Mouse (Mus musculus): Measurements from ENCODE around the gene Tsacc.
"Not testable (repeated sequence)": the region's sequence is repeated elsewhere in the genome, so short reads cannot be mapped to it uniquely, and the experiment has no call there.

Gene Tsacc

DNA sequence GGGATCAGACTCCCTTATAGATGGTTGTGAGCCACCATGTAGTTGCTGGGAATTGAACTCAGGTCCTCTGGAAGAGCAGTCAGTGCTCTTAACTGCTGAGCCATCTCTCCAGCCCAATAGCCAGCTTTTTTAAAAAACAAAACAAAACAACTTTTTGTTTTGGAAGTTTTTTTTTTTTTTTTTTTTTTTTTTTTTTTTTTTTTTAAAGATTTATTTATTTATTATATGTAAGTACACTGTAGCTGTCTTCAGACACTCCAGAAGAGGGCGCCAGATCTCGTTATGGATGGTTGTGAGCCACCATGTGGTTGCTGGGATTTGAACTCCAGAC, 11.3 kb downstream of the Tsacc start:
- in situ Hi-C loops (cut with MboI; ENCODE audit: unreplicated experiment in 2 of 2): not testable (repeated sequence)

DNA sequence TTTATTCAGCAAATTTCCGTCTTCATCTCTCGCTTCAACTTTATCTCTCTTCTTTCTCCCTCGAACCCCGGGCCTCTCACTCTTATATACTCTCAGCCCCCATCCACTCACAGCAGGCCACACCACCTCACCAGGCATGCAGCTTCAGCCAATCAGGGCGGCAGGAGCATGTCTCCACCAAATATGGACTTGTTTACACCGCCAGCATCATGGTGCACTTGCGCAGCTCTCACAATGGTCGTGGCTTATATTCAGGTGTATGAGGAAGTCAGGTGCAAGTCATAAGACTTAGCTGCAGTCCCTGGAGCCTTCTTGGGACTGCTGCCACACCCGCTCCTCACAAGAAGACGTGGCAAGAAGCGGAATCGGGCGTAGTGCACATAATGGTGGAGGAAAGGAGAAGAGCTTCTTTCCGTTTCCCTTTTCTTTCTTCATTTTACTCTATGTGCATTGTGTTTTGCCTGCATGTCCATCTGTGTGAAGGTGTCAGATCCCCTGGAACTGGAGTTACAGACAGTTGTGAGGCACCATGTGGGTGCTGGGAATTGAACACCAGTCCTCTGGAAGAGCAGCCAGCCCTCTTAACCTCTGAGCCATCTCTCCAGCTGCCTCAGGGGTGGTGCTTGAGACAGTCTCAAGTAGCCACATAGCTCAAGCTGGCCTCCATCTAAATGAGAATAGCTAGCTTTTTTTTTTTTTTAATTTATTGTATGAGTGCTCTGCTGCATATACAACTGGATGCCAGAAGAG, 11.8 kb downstream of the Tsacc start:
- in situ Hi-C loops (cut with MboI; ENCODE audit: unreplicated experiment in 2 of 2): not testable (repeated sequence)

- in situ Hi-C loops (cut with MboI; ENCODE audit: unreplicated experiment in 2 of 2): not testable (repeated sequence)
Measured at GRCm38 (mm10) chr3:88281141-88281916, 15.5 kb downstream of the Tsacc start.

- in situ Hi-C loops (cut with MboI; ENCODE audit: unreplicated experiment in 2 of 2): no loop called here
Measured at GRCm38 (mm10) chr3:88280035-88280434, 16.8 kb downstream of the Tsacc start.

- in situ Hi-C loops (cut with MboI; ENCODE audit: unreplicated experiment in 2 of 2): no loop called here
Measured at GRCm38 (mm10) chr3:88276529-88277143, 20.2 kb downstream of the Tsacc start.

GRCm38 (mm10) chr3:88276121-88276520, 20.7 kb downstream of the Tsacc start:
- in situ Hi-C loops (cut with MboI; ENCODE audit: unreplicated experiment in 2 of 2): no loop called here

- in situ Hi-C loops (cut with MboI; ENCODE audit: unreplicated experiment in 2 of 2): no loop called here
Measured at GRCm38 (mm10) chr3:88274002-88274401, 22.8 kb downstream of the Tsacc start.

- in situ Hi-C loops (cut with MboI; ENCODE audit: unreplicated experiment in 2 of 2): no loop called here
Measured at GRCm38 (mm10) chr3:88271859-88272258, 24.9 kb downstream of the Tsacc start.

DNA sequence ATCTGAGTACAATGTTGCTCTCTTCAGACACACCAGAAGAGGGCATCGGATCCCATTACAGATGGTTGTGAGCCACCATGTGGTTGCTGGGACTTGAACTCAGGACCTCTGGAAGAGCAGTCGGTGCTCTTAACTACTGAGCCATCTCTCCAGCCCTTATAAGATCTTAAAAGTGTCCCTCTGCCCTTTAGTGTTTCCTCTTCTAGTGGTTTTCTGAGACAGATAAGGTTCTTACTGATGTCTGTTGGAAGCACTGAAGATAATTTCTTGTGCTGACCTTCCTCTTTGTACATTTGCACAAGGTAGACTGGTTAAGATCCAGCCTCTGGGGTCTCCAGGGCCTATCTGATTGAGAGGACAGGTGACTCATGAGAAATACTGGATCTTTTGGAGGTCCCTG, 25.5 kb downstream of the Tsacc start:
- in situ Hi-C loops (cut with MboI; ENCODE audit: unreplicated experiment in 2 of 2): not testable (repeated sequence)

DNA sequence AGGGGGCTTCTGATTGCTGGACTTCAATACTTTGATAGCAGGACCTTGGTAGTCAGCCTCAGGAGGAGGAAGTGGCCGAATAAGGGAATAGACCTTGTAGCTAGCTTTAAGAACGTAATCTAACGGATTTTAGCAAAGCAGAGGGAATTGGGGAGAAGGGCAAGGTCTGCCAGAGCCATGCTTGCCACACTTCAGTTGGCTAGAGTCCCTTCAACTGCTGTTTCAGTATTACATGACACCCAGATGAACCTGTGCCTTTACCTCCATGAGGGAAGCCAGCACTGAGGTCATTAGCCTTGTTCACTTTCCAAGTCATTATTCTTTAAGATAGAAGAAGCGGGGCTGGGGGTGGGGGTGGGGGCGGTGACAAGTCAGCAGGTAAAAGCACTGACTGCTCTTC, 27.8 kb downstream of the Tsacc start:
- in situ Hi-C loops (cut with MboI; ENCODE audit: unreplicated experiment in 2 of 2): no loop called here

GRCm38 (mm10) chr3:88268014-88268413, 28.8 kb downstream of the Tsacc start:
- in situ Hi-C loops (cut with MboI; ENCODE audit: unreplicated experiment in 2 of 2): not testable (repeated sequence)

- in situ Hi-C loops (cut with MboI; ENCODE audit: unreplicated experiment in 2 of 2): no loop called here
Measured at GRCm38 (mm10) chr3:88262346-88262745, 34.5 kb downstream of the Tsacc start.

GRCm38 (mm10) chr3:88256382-88256781, 40.4 kb downstream of the Tsacc start:
- in situ Hi-C loops (cut with MboI; ENCODE audit: unreplicated experiment in 2 of 2): no loop called here

DNA sequence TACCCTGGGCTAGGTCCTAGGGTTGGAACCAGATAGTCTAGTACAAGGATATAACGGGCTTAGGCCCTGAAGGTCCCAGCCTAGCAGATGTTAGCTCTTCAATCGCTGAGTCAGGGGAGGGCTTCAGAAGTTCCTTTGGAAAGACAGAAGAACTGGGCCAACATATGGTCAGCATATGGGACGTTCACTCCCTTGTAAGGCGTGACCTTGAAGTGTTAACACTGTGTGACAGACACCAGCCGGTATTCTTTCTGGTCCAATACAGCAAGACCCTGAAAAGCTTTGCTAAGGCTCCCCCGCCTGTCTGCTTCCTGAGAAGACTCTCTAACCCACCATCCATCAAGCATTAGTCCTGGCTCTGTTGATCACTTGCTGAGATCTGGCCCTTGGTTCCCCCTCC, 40.8 kb downstream of the Tsacc start:
- in situ Hi-C loops (cut with MboI; ENCODE audit: unreplicated experiment in 2 of 2): no loop called here

- in situ Hi-C loops (cut with MboI; ENCODE audit: unreplicated experiment in 2 of 2): no loop called here
Measured at GRCm38 (mm10) chr3:88254268-88254926, 42.4 kb downstream of the Tsacc start, which contains the start of gene Rhbg. Rhbg (minus strand) TSS chr3:88254709.

DNA sequence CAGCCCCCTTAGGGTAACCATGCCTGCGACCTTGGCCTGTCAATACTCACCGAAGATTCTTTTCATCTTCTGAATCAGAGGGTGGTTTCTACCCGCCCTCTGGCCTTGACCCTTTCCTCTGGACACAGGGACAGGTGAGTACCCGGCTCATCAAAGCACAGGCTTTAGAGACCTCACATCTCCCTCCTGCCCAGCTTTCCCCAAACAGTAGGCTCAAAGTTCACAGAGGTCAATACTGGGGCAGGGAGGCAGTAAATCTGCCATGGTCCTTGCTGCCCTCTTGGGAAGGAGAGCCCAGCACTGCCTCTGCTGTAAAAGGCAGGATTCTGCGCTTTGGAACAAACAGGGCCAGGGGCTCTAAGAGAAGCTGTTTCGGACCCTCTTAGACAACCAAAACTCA, 44.1 kb downstream of the Tsacc start:
- in situ Hi-C loops (cut with MboI; ENCODE audit: unreplicated experiment in 2 of 2): no loop called here

- in situ Hi-C loops (cut with MboI; ENCODE audit: unreplicated experiment in 2 of 2): no loop called here
Measured at GRCm38 (mm10) chr3:88248406-88248805, 48.4 kb downstream of the Tsacc start.

- in situ Hi-C loops (cut with MboI; ENCODE audit: unreplicated experiment in 2 of 2): no loop called here
Measured at GRCm38 (mm10) chr3:88247666-88248065, 49.1 kb downstream of the Tsacc start.

- in situ Hi-C loops (cut with MboI; ENCODE audit: unreplicated experiment in 2 of 2): no loop called here
Measured at GRCm38 (mm10) chr3:88245811-88246210, 51.0 kb downstream of the Tsacc start.

- in situ Hi-C loops (cut with MboI; ENCODE audit: unreplicated experiment in 2 of 2): loop anchor here (5.0 kb wide), 3 partner anchors 52 to 222 kb away; no protein-coding TSS in a partner anchor
Measured at GRCm38 (mm10) chr3:88244071-88244470, 52.7 kb downstream of the Tsacc start.

DNA sequence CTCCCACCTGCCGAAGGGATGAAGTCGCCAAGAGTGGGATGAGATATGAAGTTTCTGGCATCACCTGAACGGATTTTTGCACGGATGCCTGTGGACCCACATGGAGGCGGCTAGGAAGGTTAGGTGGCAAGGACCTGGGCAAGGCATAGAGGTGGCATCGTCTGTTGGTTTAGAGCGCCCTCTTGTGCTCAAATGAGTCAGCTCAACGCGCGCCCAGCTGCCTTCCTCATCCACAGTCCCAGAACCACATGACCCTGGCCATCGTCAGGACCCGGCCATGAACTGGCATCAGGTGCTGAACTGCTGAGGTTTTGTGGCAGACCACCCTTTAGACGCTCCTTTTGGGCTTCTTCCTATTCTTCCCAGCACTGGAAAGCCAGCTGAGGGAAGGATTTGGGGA, 54.3 kb downstream of the Tsacc start:
- in situ Hi-C loops (cut with MboI; ENCODE audit: unreplicated experiment in 2 of 2): loop anchor here (5.0 kb wide), 3 partner anchors 50 to 220 kb away; no protein-coding TSS in a partner anchor

Data from v-Abl transformed pro-B cells (cell line).